ENCODE assay signal across 8 mouse cellular contexts in the genomic region with DNA sequence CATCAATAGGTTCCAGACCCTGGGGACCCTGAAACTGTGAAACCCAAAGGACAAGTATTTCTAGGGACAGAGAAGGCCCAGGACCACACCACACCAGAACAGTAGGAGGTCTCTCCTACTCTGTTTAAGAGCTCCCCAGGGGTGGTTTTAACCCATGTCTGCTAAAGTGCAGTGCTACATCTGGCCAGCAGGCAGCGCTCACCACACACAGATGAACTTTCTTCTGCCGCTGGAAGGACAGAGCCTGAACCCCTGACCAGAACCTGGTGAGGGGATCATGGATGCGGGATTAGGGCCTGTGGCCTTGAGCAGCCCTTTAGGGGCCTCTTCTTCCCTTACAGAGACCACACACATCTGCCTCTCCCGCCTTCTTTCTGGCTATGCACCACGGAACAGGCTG. TPM values are rescaled to one million over a fixed set of nuclear protein-coding genes. Genes with fewer than 3 reads are reported as not detected.
DNase-seq lines count a peak whose midpoint lies in the region.

No protein-coding gene starts in this region.

- DNase-seq in A20 (ENCODE audit: low read depth, low spot score) = peak; percentile 64
- peak; percentile 46 for DNase-seq in Muller cell, postnatal 12 days (ENCODE audit: inconsistent ontology term)
- peak; percentile 40 for DNase-seq in cerebellum, adult 9-11 months
- peak; percentile 84 to 86 for DNase-seq in frontal cortex, postnatal 36 days (ENCODE audit: low spot score in 2 of 2)
- peak; percentile 59 to 86 for DNase-seq in kidney, postnatal 36 days
- peak; percentile 65 to 66 for DNase-seq in lung, adult 18-20 months
- peak; percentile 24 for DNase-seq in ovary, adult 18-20 months (ENCODE audit: low spot score)
- peak; percentile 76 for DNase-seq in thymus, postnatal 0 days (ENCODE audit: low spot score)

RNA-seq across cellular contexts. Expression of a gene that starts 26.6 kb away (rescaled TPM):
- 23.0 and 23.7 TPM in 2 replicates for polyA plus RNA-seq in thymus, postnatal 0 days (2015; fragmentation: Nextera tagmentation; extraction: Ambion mirVana)

RNA-seq across cellular contexts. Expression of a gene that starts 50.8 kb away (rescaled TPM):
- 662 and 779 TPM in 2 replicates for polyA plus RNA-seq in thymus, postnatal 0 days (2015; fragmentation: Nextera tagmentation; extraction: Ambion mirVana)

Comparison
In these comparisons a context has a peak if more than half of its experiments do, and no peak if none do; other contexts are left out.
1. Peak in every context shown above with its lines: DNase-seq.
2. DNase-seq: peak in every context shown above with its lines; median percentile 85 in frontal cortex, postnatal 36 days; 76 in thymus, postnatal 0 days; 72 in kidney, postnatal 36 days; 66 in lung, adult 18-20 months; 64 in A20; 46 in Muller cell, postnatal 12 days; 40 in cerebellum, adult 9-11 months; 24 in ovary, adult 18-20 months.